Mouse (Mus musculus) urinary bladder, adult 18-20 months (tissue): ENCODE measurements around the gene Ube2g1.
A peak's percentile ranks its signal among the peaks of the same experiment; 100 is the strongest.
"Not testable (repeated sequence)": the region's sequence is repeated elsewhere in the genome, so short reads cannot be mapped to it uniquely, and the experiment has no call there.

Source experiments
- DNase-seq, 2 experiments: peaks; one replicate each; pipeline ENCODE4 v3.0.0; 2022; ENCODE audit warnings: low spot score in 2 of 2, mixed read lengths in 2 of 2

The Ube2g1 gene

DNA sequence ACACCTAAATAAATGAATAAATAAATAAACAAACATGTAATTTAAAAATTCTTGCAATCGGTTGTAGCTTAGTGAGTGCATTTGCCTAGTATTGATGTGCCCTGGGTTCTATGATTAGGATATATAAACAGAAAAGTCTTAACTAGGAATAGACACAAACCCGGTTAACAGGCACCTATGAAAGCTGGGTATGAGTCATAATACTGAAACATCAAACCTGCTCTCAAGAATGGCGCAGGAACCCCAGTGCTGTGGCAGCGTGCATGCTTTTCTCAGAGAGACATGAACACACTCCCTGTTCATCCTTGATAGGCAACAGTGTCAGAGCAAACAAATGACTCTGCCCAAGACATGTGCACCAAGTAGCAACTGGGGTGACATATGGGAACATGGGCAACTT is 9.3 kb upstream of the Ube2g1 start:
- no peak for DNase-seq

DNA sequence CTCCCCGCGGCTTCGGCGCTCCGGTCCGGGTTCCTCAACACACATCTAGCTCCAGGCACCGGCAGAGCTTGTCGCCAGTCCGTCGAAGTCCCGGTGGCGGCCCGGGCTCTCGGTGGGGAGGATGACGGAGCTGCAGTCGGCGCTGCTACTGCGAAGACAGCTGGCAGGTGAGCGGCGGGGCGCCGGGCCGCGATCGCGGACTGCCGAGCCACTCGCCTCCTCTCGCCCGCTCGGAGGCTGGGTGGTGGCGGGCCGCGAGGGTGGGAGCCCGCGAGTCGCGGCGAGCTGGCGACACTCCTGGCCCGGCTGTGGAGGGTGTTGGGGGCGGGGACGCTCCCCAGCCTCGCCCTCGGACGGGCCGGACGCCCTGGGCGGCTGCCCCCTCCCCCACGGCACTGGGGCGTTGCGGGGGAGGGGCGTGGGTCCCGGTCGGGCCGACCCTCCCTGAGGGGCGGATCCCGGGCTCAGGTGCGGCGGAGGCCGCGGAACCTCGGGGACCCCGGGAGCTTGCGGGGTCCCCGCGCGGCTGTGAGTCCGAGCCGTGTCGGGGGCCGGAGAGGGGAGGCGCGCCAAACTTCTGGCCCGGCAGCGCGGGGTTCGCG is 487 bp downstream of the Ube2g1 start:
- DNase-seq, result peak in 1 of 2 experiments; percentile 76

DNA sequence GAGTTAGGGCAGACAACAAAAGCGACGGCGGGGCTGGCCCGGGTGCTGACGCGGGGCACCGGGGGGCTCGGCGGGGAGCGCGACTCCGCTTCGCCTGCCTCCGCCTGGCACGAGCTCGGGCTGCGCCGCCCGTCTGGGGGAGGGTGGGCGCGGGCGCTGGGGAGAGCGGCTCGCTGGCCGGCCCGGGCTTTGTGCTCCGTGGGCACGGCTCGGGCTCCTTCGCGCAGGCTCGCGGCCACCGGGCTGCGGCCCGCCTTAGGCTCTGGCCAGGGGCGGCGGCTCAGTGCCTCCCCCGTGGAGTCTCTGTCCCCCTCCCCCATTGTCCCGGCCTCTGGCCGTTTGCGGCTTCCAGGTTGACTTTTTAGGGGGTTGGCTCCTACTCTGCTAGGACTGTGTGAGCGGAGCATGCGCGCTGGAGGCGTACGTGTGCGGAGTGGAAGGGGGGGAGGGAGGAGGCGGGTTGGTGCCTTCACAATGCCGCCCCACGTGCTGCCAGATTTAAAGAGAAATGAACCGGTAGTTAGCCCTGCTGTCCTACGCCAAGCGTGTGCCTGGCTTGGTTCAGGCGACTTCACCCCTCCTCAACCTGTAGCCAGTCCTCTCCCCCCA is 1.1 kb downstream of the Ube2g1 start:
- peak; percentile 76 to 89 for DNase-seq

DNA sequence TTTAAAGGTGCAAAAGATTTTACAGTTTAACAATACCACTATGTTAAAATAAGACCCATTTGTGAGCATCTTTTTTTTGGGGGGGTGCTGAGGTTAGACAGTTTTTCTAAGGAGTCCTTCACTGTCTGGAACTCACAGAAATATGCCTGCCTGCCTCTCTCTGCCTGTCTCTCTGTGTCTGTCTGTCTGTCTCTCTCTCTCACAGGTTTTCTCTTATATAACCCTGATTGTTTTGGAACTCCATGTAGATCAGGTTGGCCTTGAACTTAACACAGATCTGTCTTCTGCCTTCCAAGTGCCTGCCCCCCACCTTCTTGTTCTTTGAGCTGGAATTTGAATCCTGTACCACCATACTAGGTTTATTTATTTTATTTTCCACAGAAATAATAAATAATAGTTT is 2.2 kb downstream of the Ube2g1 start:
- DNase-seq, result no peak

DNA sequence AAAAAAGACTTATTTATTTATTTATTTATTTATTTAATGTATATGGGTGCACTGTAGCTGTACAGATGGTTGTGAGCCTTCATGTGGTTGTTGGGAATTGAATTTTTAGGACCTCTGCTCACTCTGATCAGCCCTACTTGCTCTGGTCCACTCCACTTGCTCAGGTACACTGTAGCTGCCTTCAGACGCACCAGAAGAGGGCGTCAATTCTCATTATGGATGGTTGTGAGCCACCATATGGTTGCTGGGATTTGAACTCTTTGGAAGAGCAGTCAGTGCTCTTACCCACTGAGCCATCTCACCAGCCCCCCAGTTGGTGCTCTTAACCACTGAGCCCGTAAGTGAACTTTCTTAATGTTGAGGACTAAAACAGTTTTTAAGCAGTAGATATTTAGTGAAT is 7.3 kb downstream of the Ube2g1 start:
- not testable (repeated sequence) for DNase-seq

DNA sequence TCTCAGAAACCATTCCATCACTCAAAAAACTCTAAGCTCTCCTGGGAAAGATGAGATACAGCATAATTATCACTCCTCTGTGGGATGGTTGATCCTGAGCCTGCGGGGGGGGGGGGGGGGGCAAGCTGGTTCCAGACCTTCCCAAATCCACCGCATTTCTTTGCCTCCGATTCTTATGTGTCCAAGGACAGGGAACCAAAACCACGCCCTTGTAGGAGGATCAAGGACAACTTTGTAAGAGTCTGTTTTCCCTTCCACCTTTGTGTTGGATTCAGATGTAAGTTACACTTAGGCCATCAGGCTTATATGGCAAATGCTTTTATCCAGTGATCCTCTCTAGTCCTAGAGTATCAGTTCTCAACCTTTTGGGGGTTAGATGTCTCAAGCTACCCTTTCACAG is 8.8 kb downstream of the Ube2g1 start:
- no peak for DNase-seq

DNA sequence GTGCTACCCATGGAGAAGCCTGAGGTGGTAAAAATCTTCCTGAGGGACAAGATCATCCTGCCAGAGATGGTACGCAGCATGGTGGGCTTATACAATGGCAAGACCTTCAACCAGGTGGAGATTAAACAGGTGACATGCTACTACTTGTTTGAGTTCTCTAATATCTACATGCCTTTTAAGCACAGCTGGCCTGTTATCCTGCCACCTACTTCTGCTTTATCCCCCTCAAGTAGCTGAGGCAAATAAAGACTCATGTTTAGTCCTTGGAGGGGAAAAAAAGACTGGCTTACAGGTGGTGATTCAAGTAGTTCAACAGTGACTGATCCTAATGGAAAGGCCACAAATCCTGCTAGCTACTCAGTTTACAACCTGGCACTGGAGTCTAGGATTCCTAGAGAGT is 11.4 kb downstream of the Ube2g1 start:
- DNase-seq, result no peak

DNA sequence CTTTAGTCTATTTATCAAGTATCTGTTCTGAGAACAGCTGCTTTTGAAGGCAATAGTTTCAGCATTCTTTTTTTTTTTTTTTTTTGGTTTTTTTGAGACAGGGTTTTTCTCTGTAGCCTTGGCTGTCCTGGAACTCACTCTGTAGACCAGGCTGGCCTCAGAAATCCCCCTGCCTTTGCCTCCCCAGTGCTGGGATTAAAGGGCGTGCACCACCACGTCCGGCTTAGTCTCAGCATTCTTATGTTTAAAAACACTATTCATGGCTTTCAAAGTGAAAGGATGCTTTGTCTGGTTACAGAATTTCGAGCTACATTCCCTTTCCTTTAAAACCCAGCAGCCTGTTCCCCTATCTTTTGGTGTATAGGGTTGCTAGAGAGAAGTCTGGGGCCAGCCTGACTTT is 35.6 kb downstream of the Ube2g1 start:
- DNase-seq, result no peak

DNA sequence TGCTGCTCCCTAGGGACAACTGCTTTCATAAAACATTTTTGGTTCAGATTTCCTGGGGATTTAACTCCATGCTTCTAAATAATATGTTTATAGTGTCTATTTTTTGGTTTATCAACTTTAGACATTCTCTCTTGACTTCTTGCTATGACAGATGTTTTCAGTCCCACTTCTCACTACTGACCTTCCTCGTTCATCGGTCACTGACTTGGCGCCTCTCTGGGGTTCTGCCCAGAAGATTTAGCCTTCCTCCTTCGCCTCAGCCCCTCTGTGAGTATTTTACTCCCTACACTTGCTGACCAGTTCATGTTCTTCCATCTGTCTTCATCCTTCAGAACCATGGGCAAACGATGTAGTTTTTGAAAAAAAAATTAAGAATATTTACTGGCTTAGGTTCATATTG is 38.3 kb downstream of the Ube2g1 start:
- no peak for DNase-seq

DNA sequence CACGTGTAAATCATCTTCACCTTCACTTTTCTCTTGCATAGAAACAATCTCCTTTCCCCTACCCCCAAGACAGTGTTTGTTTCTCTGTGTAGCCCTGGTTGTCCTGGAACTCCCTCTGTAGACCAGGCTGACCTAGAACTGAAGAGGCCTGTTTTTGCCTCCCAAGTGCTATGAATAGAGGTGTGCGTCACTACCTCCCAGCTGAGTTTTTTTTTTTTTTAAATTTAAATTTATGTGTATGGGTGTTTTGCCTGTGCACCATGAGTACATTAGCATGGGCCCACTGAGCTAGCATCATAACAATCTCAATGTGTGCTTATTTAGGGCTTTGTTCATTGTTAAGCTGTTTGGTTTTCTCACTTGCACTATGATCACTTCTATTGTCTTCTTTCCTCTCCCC is 43.3 kb downstream of the Ube2g1 start:
- DNase-seq, result no peak

DNA sequence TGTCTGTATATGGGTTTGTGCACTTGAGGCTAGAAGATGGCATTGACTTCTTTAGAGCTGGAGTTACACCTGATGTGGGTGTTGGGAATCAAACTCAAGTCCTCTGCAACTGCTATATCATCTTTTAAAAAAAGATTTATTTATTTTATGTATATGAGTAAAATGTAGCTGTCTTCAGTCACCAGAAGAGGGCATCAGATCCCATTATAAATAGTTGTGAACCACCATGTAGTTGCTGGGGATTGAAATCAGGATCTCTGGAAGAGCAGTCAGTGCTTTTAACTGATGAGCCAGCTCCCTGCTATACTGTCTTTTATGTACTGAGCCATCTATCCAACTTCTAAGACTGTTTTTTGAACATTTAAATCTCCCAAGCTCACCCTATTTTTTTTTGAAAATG is 52.8 kb downstream of the Ube2g1 start:
- DNase-seq, result no peak

DNA sequence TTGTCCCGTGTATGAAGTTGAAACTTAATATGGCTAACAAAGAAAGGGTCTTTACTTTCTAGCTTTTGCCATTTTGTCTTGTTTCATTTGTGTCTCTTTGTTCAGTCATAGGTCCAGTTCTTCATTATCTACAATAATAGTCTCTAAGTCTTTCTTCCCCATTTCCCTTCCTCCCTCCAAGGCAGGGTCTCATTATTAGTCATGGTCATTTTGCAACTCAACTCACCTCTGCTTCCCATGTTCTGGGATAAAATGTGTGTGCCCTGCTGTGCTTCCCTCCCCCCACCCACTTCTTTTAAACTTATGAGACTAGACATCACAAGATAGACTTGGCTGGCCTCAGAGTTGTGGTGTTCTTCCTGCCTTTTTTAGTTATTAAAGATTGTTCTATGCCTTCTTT is 53.3 kb downstream of the Ube2g1 start:
- DNase-seq, result no peak

DNA sequence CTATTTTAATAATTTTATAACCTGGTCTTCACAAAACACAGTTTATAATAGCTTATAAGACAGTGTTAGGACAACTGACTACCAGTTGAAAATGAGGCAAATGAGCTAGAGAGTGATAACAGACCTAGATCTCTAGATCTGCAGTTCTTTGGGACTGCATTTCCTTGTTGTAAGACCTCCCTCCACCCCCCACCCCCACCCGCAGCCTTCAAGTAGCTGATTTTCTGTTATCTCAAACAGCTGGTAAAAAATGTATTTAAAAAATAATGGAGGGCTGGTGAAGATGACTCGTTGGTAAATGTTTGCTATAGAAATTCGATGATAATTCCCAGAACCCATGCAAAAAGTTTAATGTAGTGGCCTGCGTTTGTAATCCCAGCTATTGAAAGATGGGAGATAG is 57.6 kb downstream of the Ube2g1 start:
- no peak for DNase-seq

DNA sequence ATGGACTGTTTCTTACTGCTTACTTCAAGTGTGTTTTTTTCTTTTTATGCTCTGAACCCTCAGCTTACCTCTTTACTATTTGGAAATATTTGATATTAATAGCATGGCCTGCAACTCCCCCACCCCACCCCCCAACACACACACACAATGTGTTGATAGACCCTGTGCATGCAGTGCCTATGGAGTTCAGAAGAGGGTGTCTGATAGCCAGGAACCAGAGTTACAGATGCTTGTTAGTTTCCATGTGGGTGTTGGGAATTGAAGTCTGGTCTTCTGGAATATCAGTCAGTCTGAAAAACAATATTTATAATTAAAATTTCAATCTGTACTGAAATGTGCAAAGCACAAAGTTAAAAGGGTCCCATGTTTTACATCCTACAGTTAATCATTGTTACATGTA is 63.6 kb downstream of the Ube2g1 start:
- DNase-seq, result no peak

DNA sequence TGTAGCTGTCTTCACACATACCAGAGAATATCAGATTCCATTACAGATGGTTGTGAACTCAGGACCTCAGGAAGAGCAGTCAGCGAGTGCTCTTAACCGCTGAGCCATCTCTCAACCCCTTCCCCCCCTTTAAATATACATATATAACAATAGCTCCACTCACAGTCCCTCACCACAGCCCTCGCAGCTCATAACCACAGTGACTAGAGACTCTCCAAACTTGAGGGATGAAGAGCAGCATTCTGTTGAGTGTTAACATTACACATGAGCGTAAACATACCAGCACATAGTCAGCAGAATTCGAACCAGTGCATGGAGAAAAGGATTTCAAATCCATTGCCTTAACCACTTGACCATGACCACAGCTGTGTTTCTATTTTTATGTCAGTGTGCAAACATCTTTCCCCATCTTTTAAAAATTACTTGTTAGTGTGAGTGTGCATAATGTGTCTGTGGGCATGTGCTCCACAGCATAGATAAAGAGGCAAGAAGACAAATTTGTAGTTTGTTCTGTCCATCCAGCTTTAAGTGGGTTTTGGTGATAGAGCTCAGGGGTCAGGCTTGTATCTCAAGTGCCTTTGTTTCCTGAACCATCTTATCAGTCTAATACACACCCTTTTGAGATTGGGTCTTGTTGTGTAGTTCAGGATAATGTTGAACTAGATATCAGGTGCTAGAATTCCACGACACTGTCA is 64.4 kb downstream of the Ube2g1 start:
- no peak for DNase-seq

DNA sequence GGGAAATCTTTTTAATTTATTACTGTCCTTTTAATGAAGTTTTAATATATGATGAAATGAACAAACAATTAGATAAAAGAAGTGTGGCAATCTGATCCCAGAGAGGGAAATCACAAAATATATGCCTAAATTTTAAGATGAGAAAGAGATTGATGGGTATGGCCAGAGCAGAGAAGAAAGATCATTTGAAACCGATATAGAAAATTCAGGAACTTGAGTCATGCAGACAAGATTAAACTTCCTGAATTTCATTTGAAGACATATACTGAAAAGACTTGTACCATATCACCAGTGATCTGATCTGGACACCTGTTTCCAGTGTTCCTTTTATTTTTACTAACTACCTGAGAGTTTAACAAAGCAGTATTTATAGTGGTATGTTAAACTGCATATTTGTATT is 65.4 kb downstream of the Ube2g1 start:
- DNase-seq, result no peak

DNA sequence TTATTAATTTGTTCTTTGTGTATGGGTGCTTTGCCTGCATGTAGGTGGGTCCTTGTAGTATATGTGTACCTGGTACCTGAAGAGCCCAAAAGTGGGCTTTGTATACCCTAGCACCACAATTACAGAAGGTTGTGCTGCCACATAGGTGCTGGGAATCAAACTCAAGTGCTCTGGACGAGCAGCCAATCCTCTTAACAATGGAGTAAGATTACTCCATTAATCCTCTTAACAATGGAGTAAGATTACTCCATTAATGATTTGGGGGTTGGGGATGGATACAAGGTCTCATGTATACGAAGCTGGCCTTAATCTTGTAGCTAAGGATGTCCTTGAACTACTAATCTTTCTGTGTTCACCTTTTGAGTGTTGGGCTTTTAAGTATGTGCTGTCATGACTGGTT is 68.2 kb downstream of the Ube2g1 start:
- DNase-seq, result no peak

DNA sequence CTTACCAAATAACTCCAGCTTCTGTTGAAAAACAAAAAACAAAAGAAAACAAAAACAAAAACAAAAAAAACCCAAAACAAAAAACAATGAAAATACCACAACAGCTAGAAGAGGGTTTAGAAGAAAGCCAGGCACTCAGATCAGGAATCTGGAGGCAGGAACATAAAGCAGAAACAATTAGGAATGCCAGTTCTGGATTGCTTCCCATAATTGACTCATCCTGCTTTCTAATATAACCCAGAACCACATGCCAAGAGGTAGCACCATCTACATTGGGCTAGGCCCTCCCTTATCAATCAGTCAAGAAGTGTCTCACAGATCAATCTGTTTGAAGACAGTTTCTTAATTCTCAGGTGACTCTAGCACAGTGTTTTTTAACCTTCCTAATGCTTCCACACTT is 73.6 kb downstream of the Ube2g1 start:
- no peak for DNase-seq

DNA sequence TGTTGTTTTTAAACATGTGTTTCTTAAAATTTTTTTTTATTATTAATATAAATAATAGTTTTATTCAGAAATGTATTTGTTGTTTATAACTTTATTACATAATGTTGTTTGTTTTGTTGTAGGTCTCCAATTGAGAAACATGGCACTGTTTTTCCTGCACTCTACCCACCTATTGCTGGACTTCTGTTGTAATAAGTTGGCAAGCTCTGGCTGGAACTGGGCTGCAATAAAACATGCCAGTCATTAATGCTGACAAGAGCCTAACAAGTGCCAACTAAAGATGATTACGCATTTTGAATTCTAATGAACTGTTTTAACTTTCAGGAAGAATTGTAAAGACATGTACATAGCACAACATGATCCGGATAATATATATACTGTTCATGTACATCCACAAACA is 76.3 kb downstream of the Ube2g1 start:
- DNase-seq, result no peak

DNA sequence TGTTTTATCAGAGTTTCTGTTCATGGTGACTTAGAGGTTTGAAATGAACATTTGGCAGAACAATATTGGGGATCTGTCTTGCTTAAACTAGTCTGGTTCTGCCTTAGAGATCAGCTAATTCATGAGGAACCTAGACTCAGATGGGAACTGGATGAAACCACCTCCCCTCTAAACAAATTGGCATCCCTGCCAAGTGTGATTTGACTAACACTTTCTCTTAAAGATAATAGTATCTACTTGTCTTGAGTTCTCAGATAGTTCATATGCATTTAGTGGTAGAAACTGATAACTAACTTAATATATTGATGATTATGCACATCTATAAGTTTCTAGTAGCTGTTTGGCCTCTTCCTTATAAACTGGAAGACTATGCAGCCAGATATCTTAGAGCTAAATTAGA is 79.6 kb downstream of the Ube2g1 start:
- no peak for DNase-seq

DNA sequence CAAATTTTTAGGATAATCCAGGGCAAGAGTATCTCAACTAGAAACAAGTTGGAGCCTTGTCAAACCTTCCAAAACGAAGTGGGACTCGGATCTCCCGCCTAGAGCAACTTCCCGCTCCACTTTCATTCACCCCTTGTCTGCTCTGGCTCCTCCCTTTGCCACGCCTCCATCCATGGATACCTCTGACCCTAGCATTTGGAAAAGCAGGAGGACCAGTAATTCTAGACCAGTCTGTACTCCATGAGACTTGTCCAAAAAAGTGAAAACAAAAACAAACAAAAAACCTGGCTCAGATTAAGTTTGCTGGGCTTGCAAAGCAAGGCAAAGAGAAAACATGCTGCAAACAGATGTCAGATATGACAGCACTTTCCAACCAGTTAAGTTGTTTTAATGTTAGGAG is 81.2 kb downstream of the Ube2g1 start:
- DNase-seq, result no peak

DNA sequence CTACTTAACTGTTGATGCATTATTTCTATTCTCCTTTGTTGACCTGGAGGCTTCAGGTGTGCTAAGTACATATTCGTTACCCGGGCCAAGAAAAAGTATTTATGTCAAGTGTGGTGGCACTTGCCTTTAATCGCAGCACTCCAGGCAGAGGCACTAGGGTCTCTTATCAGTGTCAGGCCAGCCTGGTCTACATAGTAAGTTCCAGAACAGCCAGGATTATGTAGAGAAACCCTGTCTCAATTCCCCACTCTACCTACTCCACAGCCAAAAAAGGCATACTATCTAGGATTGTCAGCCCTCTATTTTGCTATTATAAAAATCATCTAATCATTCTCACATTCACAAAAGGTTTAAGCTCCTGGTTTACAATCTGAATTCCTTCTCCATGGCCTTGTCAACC is 82.0 kb downstream of the Ube2g1 start:
- no peak for DNase-seq
